Mouse (Mus musculus) forebrain, embryonic 15.5 days (tissue): ENCODE measurements at regions not wholly inside any gene's neighbourhood (a gene's known extent, or its start where the extent isn't known, plus 50 kb on each side); places are given as distances from the start of the nearest gene placed in this dataset.

ENCODE experiments used
- ATAC-seq: fragments of 200-750 bp; cut with Nextera tagmentation; replicated peaks from 2 replicates; pipeline ENCODE4 v1.8.0; 2017; ENCODE audit warnings: mild to moderate bottlenecking, moderate TSS enrichment, moderate library complexity
- H3K27ac ChIP-seq: fragments of 300-500 bp; sonication (generic); replicated peaks from 2 replicates; pipeline ENCODE4 v1.5.1; 2015; ENCODE audit warnings: mild to moderate bottlenecking, inconsistent platforms
- H3K27me3 ChIP-seq: fragments of 300-500 bp; sonication (generic); 2 replicates; pipeline ENCODE4 v1.6.1; 2015; ENCODE audit warnings: inconsistent platforms
- H3K36me3 ChIP-seq: fragments of 300-500 bp; sonication (generic); 2 replicates; pipeline ENCODE4 v1.6.1; 2015; ENCODE audit warnings: mild to moderate bottlenecking, inconsistent platforms
- H3K4me1 ChIP-seq: fragments of 300-500 bp; sonication (generic); 2 replicates; pipeline ENCODE4 v1.6.1; 2015; ENCODE audit warnings: inconsistent platforms
- H3K4me2 ChIP-seq: fragments of 300-500 bp; sonication (generic); replicated peaks from 2 replicates; pipeline ENCODE4 v1.6.1; 2015; ENCODE audit warnings: mild to moderate bottlenecking, inconsistent platforms
- H3K4me3 ChIP-seq: fragments of 300-500 bp; sonication (generic); 2 replicates; pipeline ENCODE4 v1.5.1; 2015; ENCODE audit warnings: mild to moderate bottlenecking, inconsistent platforms
- H3K9ac ChIP-seq: fragments of 300-500 bp; sonication (generic); replicated peaks from 2 replicates; pipeline ENCODE4 v1.6.1; 2015; ENCODE audit warnings: mild to moderate bottlenecking, inconsistent platforms
- H3K9me3 ChIP-seq: fragments of 300-500 bp; sonication (generic); 2 replicates; pipeline ENCODE4 v1.6.1; 2016; ENCODE audit warnings: inconsistent platforms
- WGBS: fragments of 180-500 bp; shearing (Covaris S2); methylation state at CpG from one replicate; pipeline ENCODE4 v1.1.7; 2015; ENCODE audit warnings: mixed read lengths; 5-methylcytosine and 5-hydroxymethylcytosine counted together

GRCm38 (mm10) chr5:6103107-6103506 is 354.0 kb upstream of the Steap1 start:
- H3K27me3 ChIP-seq: no peaks in the 10 kb centered on the region
- no peak overlapping the region for H3K4me3 ChIP-seq
- no peaks in the 10 kb centered on the region for H3K36me3 ChIP-seq
- 72% methylated on average over 7 of the region's 7 CpGs for WGBS
- H3K27ac ChIP-seq: no peak overlapping the region
- no peaks in the 10 kb centered on the region for H3K4me1 ChIP-seq
- H3K4me2 ChIP-seq: no peak overlapping the region
- no peak overlapping the region for H3K9ac ChIP-seq
- 0 out of 2 replicates have a peak, but pooled peaks have one; percentile 51 for ATAC-seq
- no peaks in the 10 kb centered on the region for H3K9me3 ChIP-seq
